Mouse (Mus musculus): ENCODE results near the gene Nmbr.

GRCm38 (mm10) chr10:14705072-14706066 is at the start of gene Nmbr, which contains the start of gene Vta1:
- peak; percentile 39 for TF ChIP-seq CTCF (conservative IDR thresholded peaks at IDR 0.05; ENCODE audit: low read length)
- no peak for TF ChIP-seq NANOG (IDR thresholded peaks at IDR 0.05; ENCODE audit: borderline replicate concordance, low read length)

Measured in E14TG2a.4 (cell line).